Mouse (Mus musculus): ENCODE measurements at regions not wholly inside any gene's neighbourhood (a gene's known extent, or its start where the extent isn't known, plus 50 kb on each side); places are given as distances from the start of the nearest gene placed in this dataset.
A peak's percentile ranks its signal among the peaks of the same experiment; 100 is the strongest.

DNA sequence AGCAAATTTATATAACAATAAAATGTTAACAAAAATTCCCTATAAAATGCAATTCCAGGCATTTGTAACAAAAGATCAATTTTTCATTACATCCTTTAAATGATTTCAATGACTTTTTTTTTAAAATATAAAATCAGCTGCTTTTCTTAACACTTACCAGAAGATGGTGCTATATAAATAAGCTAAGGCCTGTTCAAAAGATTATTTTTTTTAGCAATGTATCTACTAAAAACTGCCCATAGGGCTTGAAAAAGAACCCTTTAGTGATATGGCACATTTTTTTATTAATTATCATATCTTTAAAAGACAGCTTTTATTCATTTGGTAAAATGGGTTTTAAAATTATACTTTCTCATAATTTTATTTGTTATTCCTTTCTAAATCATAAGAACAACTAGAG, 90.9 kb upstream of the Pot1a start:
- no peak for TF ChIP-seq POLR2A (IDR thresholded peaks at IDR 0.05; ENCODE audit: control insufficient read depth in 1 of 2, insufficient read depth in 1 of 2, low read depth in 1 of 2, low read length in 2 of 2, poor library complexity in 1 of 2)
- TF ChIP-seq CHD2 (IDR thresholded peaks at IDR 0.05; ENCODE audit: low read length), result no peak
- no peak for TF ChIP-seq POLR2AphosphoS5 (IDR thresholded peaks at IDR 0.05; ENCODE audit: borderline replicate concordance, low read depth, low read length)
- peak; percentile 72 for TF ChIP-seq ZNF384 (IDR thresholded peaks at IDR 0.05; ENCODE audit: low read depth, low read length)
- TF ChIP-seq E2F4 (IDR thresholded peaks at IDR 0.05; ENCODE audit: borderline replicate concordance, low read depth, low read length), result no peak
- no peak for TF ChIP-seq ELF1 (IDR thresholded peaks at IDR 0.05; ENCODE audit: low read depth, low read length)
- no peak for TF ChIP-seq SIN3A (IDR thresholded peaks at IDR 0.05; ENCODE audit: low read length)

Measured in MEL (cell line).